Mouse (Mus musculus): ENCODE measurements at regions not wholly inside any gene's neighbourhood (a gene's known extent, or its start where the extent isn't known, plus 50 kb on each side); places are given as distances from the start of the nearest gene placed in this dataset.

GRCm38 (mm10) chr8:35101701-35102100, 663.9 kb upstream of the Gm19410 start:
- TF ChIP-seq EP300 (IDR thresholded peaks at IDR 0.05; ENCODE audit: low read depth in 1 of 2, low read length in 2 of 2): no peak
- no peak for TF ChIP-seq POLR2A (IDR thresholded peaks at IDR 0.05; ENCODE audit: control insufficient read depth in 1 of 2, insufficient read depth in 1 of 2, low read depth in 1 of 2, low read length in 2 of 2, poor library complexity in 1 of 2)
